Mouse (Mus musculus) liver, adult 2 months (tissue): ENCODE results near the gene Nags.

ENCODE experiments used
- CTCF ChIP-seq: fragments of 200-500 bp; IDR thresholded peaks from 2 replicates; pipeline ENCODE4 v1.5.1; 2011; ENCODE audit warnings: low read depth, low read length, control low read depth
- POLR2A ChIP-seq: fragments of 200-500 bp; IDR thresholded peaks from 2 replicates; pipeline ENCODE4 v1.6.1; 2011; ENCODE audit warnings: low read length, control low read depth; ENCODE audit not compliant: insufficient read depth; ENCODE audit errors: extremely low read depth

- TF ChIP-seq CTCF (no peak), POLR2A (no peak)
These were observed 27.9 kb upstream of the Nags start for GRCm38 (mm10) chr11:102117386-102117785.
